Mouse (Mus musculus): Measurements from ENCODE around the gene Cdkal1.

DNA sequence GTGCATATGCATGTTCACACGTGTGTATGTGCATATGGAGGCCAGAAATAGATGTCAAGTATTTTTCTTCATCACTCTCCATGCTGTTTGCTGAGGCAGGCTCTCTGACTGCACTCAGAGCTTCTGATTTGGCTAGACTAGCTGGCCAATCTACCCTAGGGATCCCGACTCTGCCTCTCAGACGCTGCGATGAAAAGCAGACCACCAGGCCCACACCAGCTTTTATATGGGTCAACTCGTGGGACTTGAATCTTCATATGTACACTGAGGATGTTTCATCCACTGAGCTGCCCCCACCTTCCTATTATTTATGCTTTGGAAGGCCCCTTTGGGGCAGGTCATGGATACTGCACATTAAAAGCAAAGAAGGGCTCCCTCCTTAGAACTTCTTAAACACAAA is 652.0 kb downstream of the Cdkal1 start:
- TF ChIP-seq CEBPB (IDR thresholded peaks at IDR 0.05; ENCODE audit: insufficient read depth, poor library complexity, severe bottlenecking) (no peak), POLR2A (IDR thresholded peaks at IDR 0.05; ENCODE audit: insufficient read length, low read depth) (no peak)

Measured in myocyte (in vitro differentiated cells).